Mouse (Mus musculus) cerebellum, adult 9-10 months (tissue): ENCODE measurements around the gene Faf1.

Experiments
- DNase-seq: peaks from one replicate; pipeline ENCODE4 v3.0.0; 2022

The Faf1 gene

GRCm38 (mm10) chr4:109939291-109939690, 262.9 kb downstream of the Faf1 start:
- no peak for DNase-seq

GRCm38 (mm10) chr4:109945554-109945953, 269.2 kb downstream of the Faf1 start:
- DNase-seq = no peak

GRCm38 (mm10) chr4:109949307-109949706, 272.9 kb downstream of the Faf1 start:
- DNase-seq = no peak

GRCm38 (mm10) chr4:109953509-109953908, 277.1 kb downstream of the Faf1 start:
- no peak for DNase-seq

- no peak for DNase-seq
Observed at GRCm38 (mm10) chr4:109960201-109960935, 284.0 kb downstream of the Faf1 start.

- DNase-seq = no peak
Observed at GRCm38 (mm10) chr4:109963570-109964279, 287.3 kb downstream of the Faf1 start.

- no peak for DNase-seq
Observed at GRCm38 (mm10) chr4:109969561-109969960, 293.2 kb downstream of the Faf1 start.

- DNase-seq = no peak
Observed at GRCm38 (mm10) chr4:109973991-109974654, 297.7 kb downstream of the Faf1 start.

GRCm38 (mm10) chr4:109974655-109975380, 298.4 kb downstream of the Faf1 start:
- DNase-seq = no peak

GRCm38 (mm10) chr4:109975381-109976240, 299.2 kb downstream of the Faf1 start:
- no peak for DNase-seq

GRCm38 (mm10) chr4:109976273-109977147, 300.1 kb downstream of the Faf1 start:
- DNase-seq = no peak

GRCm38 (mm10) chr4:109977148-109978067, 301.0 kb downstream of the Faf1 start, which contains the start of gene Dmrta2:
Dmrta2 (plus strand) TSS chr4:109978053.
- DNase-seq = no peak

- DNase-seq = no peak
Observed at GRCm38 (mm10) chr4:109978068-109978857, 301.9 kb downstream of the Faf1 start.

- DNase-seq = no peak
Observed at GRCm38 (mm10) chr4:109978858-109979340, 302.5 kb downstream of the Faf1 start.

- no peak for DNase-seq
Observed at GRCm38 (mm10) chr4:109979461-109980320, 303.3 kb downstream of the Faf1 start.

GRCm38 (mm10) chr4:109980321-109981082, 304.1 kb downstream of the Faf1 start:
- DNase-seq = no peak
